Mouse (Mus musculus) heart, embryonic 15.5 days (tissue): ENCODE measurements at regions not wholly inside any gene's neighbourhood (a gene's known extent, or its start where the extent isn't known, plus 50 kb on each side); places are given as distances from the start of the nearest gene placed in this dataset.

Experiments
- ATAC-seq: fragments of 200-750 bp; cut with Nextera tagmentation; replicated peaks from 2 replicates; pipeline ENCODE4 v1.8.0; 2017; ENCODE audit warnings: low read depth, moderate TSS enrichment; ENCODE audit not compliant: insufficient number of reproducible peaks, insufficient read depth, low FRiP score
- H3K27ac ChIP-seq: fragments of 300-500 bp; sonication (generic); 2 replicates; pipeline ENCODE4 v1.5.1; 2015; ENCODE audit warnings: mild to moderate bottlenecking, inconsistent platforms
- H3K27me3 ChIP-seq: fragments of 300-500 bp; sonication (generic); 2 replicates; pipeline ENCODE4 v1.6.1; 2015; ENCODE audit warnings: inconsistent platforms
- H3K36me3 ChIP-seq: fragments of 300-500 bp; sonication (generic); 2 replicates; pipeline ENCODE4 v1.6.1; 2015; ENCODE audit warnings: mild to moderate bottlenecking, inconsistent platforms
- H3K4me1 ChIP-seq: fragments of 300-500 bp; sonication (generic); replicated peaks from 2 replicates; pipeline ENCODE4 v1.6.1; 2015; ENCODE audit warnings: inconsistent platforms
- H3K4me2 ChIP-seq: fragments of 300-500 bp; sonication (generic); 2 replicates; pipeline ENCODE4 v1.6.1; 2015; ENCODE audit warnings: inconsistent platforms, mild to moderate bottlenecking, moderate library complexity
- H3K4me3 ChIP-seq: fragments of 300-500 bp; sonication (generic); 2 replicates; pipeline ENCODE4 v1.5.1; 2015; ENCODE audit warnings: mild to moderate bottlenecking, inconsistent platforms
- H3K9ac ChIP-seq: fragments of 300-500 bp; sonication (generic); 2 replicates; pipeline ENCODE4 v1.6.1; 2015; ENCODE audit warnings: mild to moderate bottlenecking, inconsistent platforms
- H3K9me3 ChIP-seq: fragments of 300-500 bp; sonication (generic); replicated peaks from 2 replicates; pipeline ENCODE4 v1.6.1; 2016; ENCODE audit warnings: inconsistent platforms
- WGBS: fragments of 180-500 bp; shearing (Covaris S2); methylation state at CpG from one replicate; pipeline ENCODE4 v1.1.7; 2015; ENCODE audit warnings: mixed read lengths; 5-methylcytosine and 5-hydroxymethylcytosine counted together

GRCm38 (mm10) chr6:117279786-117280411 is 111.6 kb downstream of the Cxcl12 start:
- H3K4me1 ChIP-seq = peaks cover 23% of the 10 kb centered on the region
- H3K27me3 ChIP-seq = no peaks in the 10 kb centered on the region
- no peaks in the 10 kb centered on the region for H3K9me3 ChIP-seq
- ATAC-seq = peak; percentile 77
- H3K27ac ChIP-seq = 0 out of 2 replicates have a peak overlapping the region, but pooled peaks have one; percentile 32
- 28% methylated on average over 14 of the region's 14 CpGs for WGBS
- no peak overlapping the region for H3K4me3 ChIP-seq
- no peak overlapping the region for H3K9ac ChIP-seq
- peak overlapping the region; percentile 24 for H3K4me2 ChIP-seq
- H3K36me3 ChIP-seq = no peaks in the 10 kb centered on the region

- Histone ChIP-seq H3K36me3 (no peaks in the 10 kb centered on the region), H3K9me3 (no peaks in the 10 kb centered on the region), H3K27me3 (no peaks in the 10 kb centered on the region), H3K4me1 (peaks cover 16% of the 10 kb centered on the region), H3K4me2 (no peak overlapping the region), H3K27ac (no peak overlapping the region), H3K4me3 (no peak overlapping the region), H3K9ac (no peak overlapping the region)
- ATAC-seq = no peak
- 78% methylated on average over 3 of the region's 3 CpGs for WGBS
These were observed 112.6 kb downstream of the Cxcl12 start for GRCm38 (mm10) chr6:117280911-117281310.

- H3K36me3 ChIP-seq = no peaks in the 10 kb centered on the region
- 75% methylated on average over 3 of the region's 3 CpGs for WGBS
- ATAC-seq = no peak
- H3K4me1 ChIP-seq = peaks cover 16% of the 10 kb centered on the region
- H3K4me3 ChIP-seq = no peak overlapping the region
- no peak overlapping the region for H3K9ac ChIP-seq
- no peak overlapping the region for H3K27ac ChIP-seq
- H3K27me3 ChIP-seq = no peaks in the 10 kb centered on the region
- H3K4me2 ChIP-seq = no peak overlapping the region
- H3K9me3 ChIP-seq = no peaks in the 10 kb centered on the region
These were observed 115.3 kb downstream of the Cxcl12 start for GRCm38 (mm10) chr6:117283616-117284015.

- peaks cover 12% of the 10 kb centered on the region for H3K4me1 ChIP-seq
- H3K9me3 ChIP-seq = no peaks in the 10 kb centered on the region
- no peak overlapping the region for H3K4me3 ChIP-seq
- no peak overlapping the region for H3K27ac ChIP-seq
- no peak for ATAC-seq
- no peaks in the 10 kb centered on the region for H3K36me3 ChIP-seq
- no peak overlapping the region for H3K4me2 ChIP-seq
- H3K27me3 ChIP-seq = no peaks in the 10 kb centered on the region
- 72% methylated on average over 5 of the region's 5 CpGs for WGBS
- no peak overlapping the region for H3K9ac ChIP-seq
These were observed 116.2 kb downstream of the Cxcl12 start for GRCm38 (mm10) chr6:117284376-117285106.

- 77% methylated on average over 5 of the region's 5 CpGs for WGBS
- Histone ChIP-seq H3K4me3 (no peak overlapping the region), H3K27ac (no peak overlapping the region), H3K36me3 (no peaks in the 10 kb centered on the region), H3K4me1 (no peaks in the 10 kb centered on the region), H3K27me3 (no peaks in the 10 kb centered on the region), H3K9me3 (no peaks in the 10 kb centered on the region), H3K9ac (no peak overlapping the region), H3K4me2 (no peak overlapping the region)
- ATAC-seq = no peak
These were observed 119.1 kb downstream of the Cxcl12 start for GRCm38 (mm10) chr6:117287396-117287795.

- Histone ChIP-seq H3K27ac (no peak overlapping the region), H3K9me3 (no peaks in the 10 kb centered on the region), H3K36me3 (no peaks in the 10 kb centered on the region), H3K4me1 (no peaks in the 10 kb centered on the region), H3K9ac (no peak overlapping the region), H3K4me2 (no peak overlapping the region), H3K27me3 (no peaks in the 10 kb centered on the region), H3K4me3 (no peak overlapping the region)
- no peak for ATAC-seq
- WGBS = 56% methylated on average over 9 of the region's 9 CpGs
These were observed 125.6 kb downstream of the Cxcl12 start for GRCm38 (mm10) chr6:117293780-117294465.

- Histone ChIP-seq H3K9ac (no peak overlapping the region), H3K36me3 (no peaks in the 10 kb centered on the region), H3K4me1 (no peaks in the 10 kb centered on the region), H3K4me2 (no peak overlapping the region), H3K27ac (no peak overlapping the region), H3K9me3 (no peaks in the 10 kb centered on the region), H3K27me3 (no peaks in the 10 kb centered on the region), H3K4me3 (no peak overlapping the region)
- WGBS = 83% methylated on average over 2 of the region's 2 CpGs
- ATAC-seq = no peak
These were observed 129.6 kb downstream of the Cxcl12 start for GRCm38 (mm10) chr6:117297918-117298317.

- Histone ChIP-seq H3K36me3 (no peaks in the 10 kb centered on the region), H3K9me3 (no peaks in the 10 kb centered on the region)
- 69% methylated on average over 7 of the region's 7 CpGs for WGBS
These were observed 131.4 kb downstream of the Cxcl12 start for GRCm38 (mm10) chr6:117299503-117300288.

GRCm38 (mm10) chr6:117303361-117303760 is 135.0 kb downstream of the Cxcl12 start:
- Histone ChIP-seq H3K4me1 (no peaks in the 10 kb centered on the region), H3K9me3 (no peaks in the 10 kb centered on the region), H3K9ac (no peak overlapping the region), H3K4me3 (no peak overlapping the region), H3K36me3 (no peaks in the 10 kb centered on the region), H3K27me3 (no peaks in the 10 kb centered on the region), H3K4me2 (no peak overlapping the region), H3K27ac (no peak overlapping the region)
- ATAC-seq = no peak
- WGBS = 63% methylated on average over 4 of the region's 5 CpGs

More at GRCm38 (mm10) chr6:117299503-117300288, 131.4 kb downstream of the Cxcl12 start:
- Histone ChIP-seq H3K27ac (no peak overlapping the region), H3K9ac (no peak overlapping the region), H3K4me3 (no peak overlapping the region), H3K4me1 (no peaks in the 10 kb centered on the region), H3K27me3 (no peaks in the 10 kb centered on the region), H3K4me2 (no peak overlapping the region)
- no peak for ATAC-seq

GRCm38 (mm10) chr6:117305736-117306250 is 137.5 kb downstream of the Cxcl12 start:
- Histone ChIP-seq H3K4me1 (peaks cover 7% of the 10 kb centered on the region), H3K36me3 (no peaks in the 10 kb centered on the region), H3K4me3 (no peak overlapping the region), H3K9ac (no peak overlapping the region), H3K4me2 (no peak overlapping the region), H3K27ac (no peak overlapping the region), H3K9me3 (no peaks in the 10 kb centered on the region), H3K27me3 (no peaks in the 10 kb centered on the region)
- no peak for ATAC-seq
- 85% methylated on average over 4 of the region's 4 CpGs for WGBS

GRCm38 (mm10) chr6:117308636-117309035 is 140.3 kb downstream of the Cxcl12 start:
- Histone ChIP-seq H3K36me3 (no peaks in the 10 kb centered on the region), H3K4me2 (no peak overlapping the region), H3K27me3 (no peaks in the 10 kb centered on the region), H3K9me3 (no peaks in the 10 kb centered on the region), H3K27ac (no peak overlapping the region), H3K4me3 (no peak overlapping the region), H3K9ac (no peak overlapping the region), H3K4me1 (peaks cover 7% of the 10 kb centered on the region)
- WGBS = 35% methylated on average over 2 of the region's 2 CpGs
- ATAC-seq = no peak
